Mouse (Mus musculus): ENCODE results near the gene Rfx2.

DNA sequence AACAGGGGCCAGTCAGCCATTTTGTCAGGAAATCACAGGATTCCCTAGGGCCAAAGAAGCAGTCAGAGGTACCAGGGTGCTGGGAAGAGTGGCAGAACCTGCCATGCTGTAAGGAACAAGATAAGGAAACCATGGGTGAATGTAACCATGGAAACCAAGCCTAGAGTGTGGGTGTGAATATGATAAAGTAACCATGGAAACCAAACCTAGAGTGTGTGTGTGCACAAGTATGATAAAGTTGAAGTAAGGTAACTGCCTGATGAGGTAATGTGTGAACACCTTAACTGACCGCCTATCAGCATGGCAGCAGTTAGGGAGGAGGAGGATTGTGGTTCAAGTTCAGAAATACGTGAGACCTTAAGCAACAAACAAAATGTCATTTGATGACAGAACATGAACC, 4.1 kb downstream of the Rfx2 start:
- TF ChIP-seq CTCF (conservative IDR thresholded peaks at IDR 0.05; ENCODE audit: low read length) (no peak), POU5F1 (IDR thresholded peaks at IDR 0.05; ENCODE audit: borderline replicate concordance, low read length) (no peak), NANOG (IDR thresholded peaks at IDR 0.05; ENCODE audit: borderline replicate concordance, low read length) (no peak)
